Mouse (Mus musculus) myocyte (in vitro differentiated cells): ENCODE data around the gene Igfbp3. TPM values are rescaled to one million over a fixed set of nuclear protein-coding genes. Genes with fewer than 3 reads are reported as not detected.

Experiments
- H3K27me3 ChIP-seq: one replicate; pipeline ENCODE4 v1.6.1; 2011; ENCODE audit not compliant: control insufficient read depth, insufficient read depth, insufficient read length
- H3K36me3 ChIP-seq: one replicate; pipeline ENCODE4 v1.6.1; 2011; ENCODE audit not compliant: control insufficient read depth, insufficient read depth
- H3K4me2 ChIP-seq: one replicate; pipeline ENCODE4 v1.6.1; 2011; ENCODE audit warnings: low read depth, control low read depth
- H3K4me3 ChIP-seq: one replicate; pipeline ENCODE4 v1.5.1; 2011; ENCODE audit warnings: mild to moderate bottlenecking, control low read depth, moderate library complexity
- H3K79me2 ChIP-seq: one replicate; pipeline ENCODE4 v1.6.1; 2011; ENCODE audit not compliant: control insufficient read depth, insufficient read depth
- H3ac ChIP-seq: one replicate; pipeline ENCODE4 v1.6.1; 2011; ENCODE audit not compliant: control insufficient read depth, insufficient read length
- CEBPB ChIP-seq: IDR thresholded peaks from 2 replicates; pipeline ENCODE4 v1.6.1; 2011; ENCODE audit warnings: mild to moderate bottlenecking, moderate library complexity; ENCODE audit not compliant: poor library complexity, insufficient read depth, severe bottlenecking
- E2F4 ChIP-seq: IDR thresholded peaks from one replicate; pipeline ENCODE4 v1.6.1; 2011; ENCODE audit warnings: mild to moderate bottlenecking, control low read depth, moderate library complexity; ENCODE audit not compliant: insufficient read depth
- MAX ChIP-seq: IDR thresholded peaks from one replicate; pipeline ENCODE4 v1.6.1; 2011; ENCODE audit warnings: low read depth, mild to moderate bottlenecking, control low read depth
- MYOD1 ChIP-seq, 3 experiments: IDR thresholded peaks; one replicate each; pipeline ENCODE4 v1.6.1; 2011; ENCODE audit warnings: control low read depth in 2 of 3, low read depth in 2 of 3, mild to moderate bottlenecking in 2 of 3, moderate library complexity in 1 of 3; ENCODE audit not compliant: insufficient read length in 2 of 3, control insufficient read depth in 1 of 3
- MYOG ChIP-seq, 3 experiments: IDR thresholded peaks; one replicate each; pipeline ENCODE4 v1.6.1; 2011; ENCODE audit warnings: control low read depth in 2 of 3, low read depth in 2 of 3, mild to moderate bottlenecking in 2 of 3; ENCODE audit not compliant: insufficient read length in 2 of 3, control insufficient read depth in 1 of 3, insufficient read depth in 1 of 3
- POLR2A ChIP-seq: IDR thresholded peaks from one replicate; pipeline ENCODE4 v1.6.1; 2011; ENCODE audit warnings: low read depth, mild to moderate bottlenecking, control low read depth, moderate library complexity; ENCODE audit not compliant: insufficient read length
- POLR2AphosphoS2 ChIP-seq: IDR thresholded peaks from one replicate; pipeline ENCODE4 v1.6.1; 2011; ENCODE audit warnings: low read depth, control low read depth; ENCODE audit not compliant: insufficient read length
- REST ChIP-seq: IDR thresholded peaks from one replicate; pipeline ENCODE4 v1.6.1; 2011; ENCODE audit warnings: mild to moderate bottlenecking, control low read depth, moderate library complexity; ENCODE audit not compliant: insufficient read depth, insufficient read length
- SRF ChIP-seq: IDR thresholded peaks from one replicate; pipeline ENCODE4 v1.6.1; 2011; ENCODE audit warnings: low read depth; ENCODE audit not compliant: control insufficient read depth, insufficient read length
- TCF12 ChIP-seq: IDR thresholded peaks from one replicate; pipeline ENCODE4 v1.6.1; 2011; ENCODE audit warnings: mild to moderate bottlenecking, control low read depth; ENCODE audit not compliant: poor library complexity, insufficient read depth, severe bottlenecking
- TCF3 ChIP-seq: IDR thresholded peaks from one replicate; pipeline ENCODE4 v1.6.1; 2011; ENCODE audit warnings: low read depth, control low read depth; ENCODE audit not compliant: insufficient read length
- USF1 ChIP-seq: IDR thresholded peaks from one replicate; pipeline ENCODE4 v1.6.1; 2011; ENCODE audit warnings: low read depth, mild to moderate bottlenecking, control low read depth, moderate library complexity
- polyA plus RNA-seq: library from polyadenylated mRNA; unstranded; fragments of >200 nt; fragmentation: generic; extraction: Trizol; gene quantifications from one replicate; pipeline ENCODE4 v1.2.1, GENCODE M21; 2012; ENCODE audit warnings: missing spikeins

Igfbp3 gene
- polyA plus RNA-seq, 1 experiment, result 2.2 TPM

GRCm38 (mm10) chr11:7179276-7179675, 34.4 kb downstream of the Igfbp3 start:
- Histone ChIP-seq H3K4me2 (no peak overlapping the region), H3K27me3 (no peaks in the 10 kb centered on the region), H3K79me2 (no peaks in the 10 kb centered on the region), H3K4me3 (no peak overlapping the region), H3K36me3 (no peaks in the 10 kb centered on the region), H3ac (no peak overlapping the region)
- TF ChIP-seq SRF (no peak), REST (no peak), POLR2AphosphoS2 (no peak), TCF12 (no peak), POLR2A (no peak), TCF3 (no peak), CEBPB (no peak), USF1 (no peak)

- H3K27me3 ChIP-seq, result no peaks in the 10 kb centered on the region
- no peak overlapping the region for H3ac ChIP-seq
- H3K79me2 ChIP-seq, result no peaks in the 10 kb centered on the region
- TF ChIP-seq USF1 (no peak), E2F4 (no peak), MAX (no peak), REST (no peak), POLR2A (no peak), CEBPB (no peak), MYOD1 (IDR thresholded peaks at IDR 0.05; ENCODE audit: control insufficient read depth in 1 of 3, insufficient read length in 2 of 3, low read depth in 2 of 3) (no peak), TCF12 (no peak), SRF (no peak), TCF3 (no peak), MYOG (IDR thresholded peaks at IDR 0.05; ENCODE audit: control insufficient read depth in 1 of 3, insufficient read depth in 1 of 3, insufficient read length in 2 of 3, low read depth in 2 of 3) (no peak), POLR2AphosphoS2 (no peak)
- no peak overlapping the region for H3K4me3 ChIP-seq
- H3K36me3 ChIP-seq, result no peaks in the 10 kb centered on the region
- H3K4me2 ChIP-seq, result no peak overlapping the region
Measured at GRCm38 (mm10) chr11:7178724-7179123, 35.0 kb downstream of the Igfbp3 start.

GRCm38 (mm10) chr11:7173664-7174063, 40.1 kb downstream of the Igfbp3 start:
- TF ChIP-seq POLR2A, result no peak
- no peak for TF ChIP-seq MYOG (IDR thresholded peaks at IDR 0.05; ENCODE audit: control insufficient read depth in 1 of 3, insufficient read depth in 1 of 3, insufficient read length in 2 of 3, low read depth in 2 of 3)
- no peak for TF ChIP-seq POLR2AphosphoS2
- TF ChIP-seq USF1, result no peak
- TF ChIP-seq MYOD1 (IDR thresholded peaks at IDR 0.05; ENCODE audit: control insufficient read depth in 1 of 3, insufficient read length in 2 of 3, low read depth in 2 of 3), result no peak
- no peak for TF ChIP-seq REST
- TF ChIP-seq E2F4, result no peak
- TF ChIP-seq TCF3, result no peak
- no peak for TF ChIP-seq TCF12
- no peak for TF ChIP-seq MAX
- Histone ChIP-seq H3K79me2 (no peaks in the 10 kb centered on the region), H3K27me3 (no peaks in the 10 kb centered on the region), H3ac (no peak overlapping the region), H3K4me2 (no peak overlapping the region), H3K36me3 (no peaks in the 10 kb centered on the region), H3K4me3 (no peak overlapping the region)

GRCm38 (mm10) chr11:7169645-7170044, 44.1 kb downstream of the Igfbp3 start:
- Histone ChIP-seq H3K4me3 (no peak overlapping the region), H3K36me3 (no peaks in the 10 kb centered on the region), H3K79me2 (no peaks in the 10 kb centered on the region), H3ac (no peak overlapping the region), H3K4me2 (no peak overlapping the region), H3K27me3 (no peaks in the 10 kb centered on the region)
- no peak for TF ChIP-seq USF1
- TF ChIP-seq POLR2AphosphoS2, result no peak
- TF ChIP-seq MAX, result no peak
- no peak for TF ChIP-seq REST
- TF ChIP-seq SRF, result no peak
- TF ChIP-seq CEBPB, result no peak
- no peak for TF ChIP-seq TCF12
- no peak for TF ChIP-seq TCF3
- no peak for TF ChIP-seq MYOD1 (IDR thresholded peaks at IDR 0.05; ENCODE audit: control insufficient read depth in 1 of 3, insufficient read length in 2 of 3, low read depth in 2 of 3)
- no peak for TF ChIP-seq MYOG (IDR thresholded peaks at IDR 0.05; ENCODE audit: control insufficient read depth in 1 of 3, insufficient read depth in 1 of 3, insufficient read length in 2 of 3, low read depth in 2 of 3)
- no peak for TF ChIP-seq POLR2A
- no peak for TF ChIP-seq E2F4

- Histone ChIP-seq H3K27me3 (no peaks in the 10 kb centered on the region), H3ac (no peak overlapping the region), H3K79me2 (no peaks in the 10 kb centered on the region), H3K4me2 (no peak overlapping the region), H3K4me3 (no peak overlapping the region), H3K36me3 (no peaks in the 10 kb centered on the region)
- TF ChIP-seq POLR2AphosphoS2 (no peak), MAX (no peak), MYOD1 (IDR thresholded peaks at IDR 0.05; ENCODE audit: control insufficient read depth in 1 of 3, insufficient read length in 2 of 3, low read depth in 2 of 3) (no peak), USF1 (no peak)
Measured at GRCm38 (mm10) chr11:7164416-7164815, 49.3 kb downstream of the Igfbp3 start.
